Mouse (Mus musculus) liver, embryonic 13.5 days (tissue): ENCODE results near the gene 4933425L06Rik. TPM values are rescaled to one million over a fixed set of nuclear protein-coding genes. Genes with fewer than 3 reads are reported as not detected.

ENCODE experiments used
- ATAC-seq: fragments of 200-750 bp; cut with Nextera tagmentation; 2 replicates; pipeline ENCODE4 v1.8.0; 2017; ENCODE audit warnings: low read depth, mild to moderate bottlenecking, moderate number of reproducible peaks, moderate library complexity
- DNase-seq: peaks from one replicate; pipeline ENCODE4 v3.0.0; 2022
- H3K27ac ChIP-seq: fragments of 300-500 bp; sonication (generic); 2 replicates; pipeline ENCODE4 v1.5.1; 2015; ENCODE audit warnings: moderate library complexity, mild to moderate bottlenecking, inconsistent platforms
- H3K27me3 ChIP-seq: fragments of 300-500 bp; sonication (generic); 2 replicates; pipeline ENCODE4 v1.6.1; 2015; ENCODE audit warnings: mild to moderate bottlenecking, inconsistent platforms
- H3K36me3 ChIP-seq: fragments of 300-500 bp; sonication (generic); 2 replicates; pipeline ENCODE4 v1.6.1; 2015; ENCODE audit warnings: mild to moderate bottlenecking, inconsistent platforms
- H3K4me1 ChIP-seq: fragments of 300-500 bp; sonication (generic); replicated peaks from 2 replicates; pipeline ENCODE4 v1.6.1; 2015; ENCODE audit warnings: inconsistent platforms
- H3K4me2 ChIP-seq: fragments of 300-500 bp; sonication (generic); 2 replicates; pipeline ENCODE4 v1.6.1; 2015; ENCODE audit warnings: inconsistent platforms, mild to moderate bottlenecking, moderate library complexity
- H3K4me3 ChIP-seq: fragments of 300-500 bp; sonication (generic); replicated peaks from 2 replicates; pipeline ENCODE4 v1.5.1; 2015; ENCODE audit warnings: mild to moderate bottlenecking, inconsistent platforms
- H3K9ac ChIP-seq: fragments of 300-500 bp; sonication (generic); 2 replicates; pipeline ENCODE4 v1.6.1; 2015; ENCODE audit warnings: mild to moderate bottlenecking, inconsistent platforms
- H3K9me3 ChIP-seq: fragments of 300-500 bp; sonication (generic); replicated peaks from 2 replicates; pipeline ENCODE4 v1.6.1; 2016; ENCODE audit warnings: inconsistent platforms
- WGBS: fragments of 180-500 bp; shearing (Covaris S2); methylation state at CpG from one replicate; pipeline ENCODE4 v1.1.7; 2015; ENCODE audit not compliant: insufficient replicate concordance; 5-methylcytosine and 5-hydroxymethylcytosine counted together
- polyA plus RNA-seq: library from polyadenylated mRNA; unstranded; fragments of >200 nt; fragmentation: Nextera tagmentation; extraction: Ambion mirVana; gene quantifications from 2 replicates; pipeline ENCODE4 v1.2.1, GENCODE M21; 2015

4933425L06Rik gene
- polyA plus RNA-seq, 1 experiment from 2014 or later: not detected

DNA sequence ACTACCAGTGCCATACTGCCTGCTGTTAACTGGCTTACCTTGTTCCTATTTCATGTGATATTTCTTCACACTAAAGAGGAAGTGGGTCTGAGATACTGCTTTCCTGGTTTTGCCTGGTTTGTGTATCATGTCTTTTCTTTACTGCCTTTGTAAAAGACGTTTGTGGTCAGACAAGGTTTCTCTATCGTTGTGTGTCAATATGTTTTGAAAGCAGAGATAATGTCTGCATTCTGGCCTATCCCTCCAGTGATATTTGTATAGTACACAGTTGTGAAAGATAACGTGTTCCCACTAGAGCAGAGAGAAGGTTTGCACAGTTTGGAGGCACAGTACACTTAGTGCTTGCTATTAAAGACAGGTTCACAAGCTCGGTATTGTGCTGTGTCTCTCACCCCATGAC is 58.0 kb downstream of the 4933425L06Rik start:
- H3K9me3 ChIP-seq: no peaks in the 10 kb centered on the region
- ATAC-seq: peak; percentile 92
- peaks cover 12% of the 10 kb centered on the region for H3K4me1 ChIP-seq
- H3K9ac ChIP-seq: no peak overlapping the region
- H3K4me2 ChIP-seq: no peak overlapping the region
- no peak overlapping the region for H3K4me3 ChIP-seq
- no peak overlapping the region for H3K27ac ChIP-seq
- no peaks in the 10 kb centered on the region for H3K36me3 ChIP-seq
- H3K27me3 ChIP-seq: no peaks in the 10 kb centered on the region
- no peak for DNase-seq
- WGBS: 4% methylated on average over 4 of the region's 4 CpGs

DNA sequence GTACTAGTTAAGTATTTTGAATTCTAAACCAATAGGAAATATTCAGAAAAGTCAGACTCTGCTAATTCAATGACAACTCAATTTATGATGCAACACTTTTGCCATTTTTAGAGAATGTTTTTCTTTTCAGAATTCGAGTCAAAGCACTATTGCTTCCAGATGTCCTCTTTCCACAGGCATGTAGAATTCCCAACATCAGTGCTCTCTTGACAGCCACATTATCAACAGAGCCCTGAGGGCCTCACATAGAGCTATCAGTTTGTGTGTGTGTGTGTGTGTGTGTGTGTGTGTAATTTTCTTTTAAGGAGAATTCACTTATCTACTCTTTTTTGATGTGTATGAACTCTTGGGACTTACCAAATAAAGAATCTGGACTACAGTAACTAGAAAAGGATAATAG is 64.9 kb downstream of the 4933425L06Rik start:
- WGBS: 32% methylated on average over 1 of the region's 1 CpGs
- ATAC-seq: no peak
- H3K4me3 ChIP-seq: no peak overlapping the region
- no peaks in the 10 kb centered on the region for H3K4me1 ChIP-seq
- H3K27me3 ChIP-seq: no peaks in the 10 kb centered on the region
- no peaks in the 10 kb centered on the region for H3K9me3 ChIP-seq
- H3K4me2 ChIP-seq: no peak overlapping the region
- DNase-seq: no peak
- no peak overlapping the region for H3K9ac ChIP-seq
- H3K27ac ChIP-seq: no peak overlapping the region
- no peaks in the 10 kb centered on the region for H3K36me3 ChIP-seq

DNA sequence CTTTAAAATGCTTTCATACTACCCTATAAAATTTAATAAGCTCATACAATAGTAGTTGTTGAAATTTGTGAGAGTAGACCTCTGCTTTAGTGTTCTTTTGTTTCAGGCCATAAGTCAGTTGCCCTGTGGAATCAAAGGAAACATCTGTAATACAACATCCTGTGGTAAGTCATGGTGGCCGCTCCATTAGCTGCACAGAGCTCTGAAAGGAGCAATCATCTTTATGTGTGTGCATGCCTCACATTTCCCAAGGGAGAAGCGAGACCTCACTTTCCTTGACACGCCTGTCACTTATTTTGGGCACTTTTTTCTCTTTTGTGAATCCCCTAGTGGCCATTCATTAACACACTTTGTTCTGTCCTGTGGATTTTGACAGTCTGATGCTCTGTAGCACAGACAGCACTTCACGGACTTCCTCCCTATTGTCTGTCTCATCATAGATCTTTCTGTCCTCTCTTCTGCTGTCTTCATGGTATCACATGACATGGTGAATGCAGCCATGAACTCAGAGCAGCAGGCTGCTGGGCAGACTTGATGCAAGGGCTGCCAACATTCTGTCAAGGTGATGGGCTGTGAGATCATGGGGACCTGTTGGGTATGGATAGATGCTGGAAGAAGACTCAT is 66.0 kb downstream of the 4933425L06Rik start:
- Histone ChIP-seq H3K27me3 (no peaks in the 10 kb centered on the region), H3K9me3 (no peaks in the 10 kb centered on the region), H3K36me3 (no peaks in the 10 kb centered on the region), H3K9ac (no peak overlapping the region), H3K4me2 (no peak overlapping the region), H3K4me1 (no peaks in the 10 kb centered on the region), H3K4me3 (no peak overlapping the region), H3K27ac (no peak overlapping the region; the same call in 1 of the 2 replicates)
- DNase-seq (no peak), ATAC-seq (peak; percentile 53)
- WGBS: 24% methylated on average over 4 of the region's 4 CpGs

DNA sequence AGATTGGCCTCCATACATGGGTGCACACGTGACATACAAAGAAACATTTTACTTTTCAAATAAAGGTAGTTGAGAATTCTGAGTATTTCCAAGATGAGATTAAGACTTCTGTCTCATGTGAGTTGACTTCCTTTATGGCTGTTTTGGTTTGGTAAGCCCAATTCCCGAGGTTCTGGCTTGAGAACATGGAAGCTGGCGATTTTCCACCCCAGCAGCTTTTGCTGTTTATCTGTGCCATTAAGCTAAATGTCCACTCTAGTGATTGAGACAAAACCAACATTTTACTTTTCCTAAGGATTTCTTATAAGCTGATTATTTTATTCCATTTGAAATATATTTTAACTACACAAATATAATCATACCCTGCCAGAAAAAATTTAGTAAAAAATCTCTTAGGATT is 68.1 kb downstream of the 4933425L06Rik start:
- H3K9ac ChIP-seq: no peak overlapping the region
- H3K4me3 ChIP-seq: no peak overlapping the region
- WGBS: 67% methylated on average over 3 of the region's 3 CpGs
- ATAC-seq (no peak), DNase-seq (no peak)
- no peaks in the 10 kb centered on the region for H3K36me3 ChIP-seq
- no peak overlapping the region for H3K4me2 ChIP-seq
- no peaks in the 10 kb centered on the region for H3K9me3 ChIP-seq
- no peak overlapping the region for H3K27ac ChIP-seq
- H3K4me1 ChIP-seq: peaks cover 3% of the 10 kb centered on the region
- H3K27me3 ChIP-seq: no peaks in the 10 kb centered on the region

DNA sequence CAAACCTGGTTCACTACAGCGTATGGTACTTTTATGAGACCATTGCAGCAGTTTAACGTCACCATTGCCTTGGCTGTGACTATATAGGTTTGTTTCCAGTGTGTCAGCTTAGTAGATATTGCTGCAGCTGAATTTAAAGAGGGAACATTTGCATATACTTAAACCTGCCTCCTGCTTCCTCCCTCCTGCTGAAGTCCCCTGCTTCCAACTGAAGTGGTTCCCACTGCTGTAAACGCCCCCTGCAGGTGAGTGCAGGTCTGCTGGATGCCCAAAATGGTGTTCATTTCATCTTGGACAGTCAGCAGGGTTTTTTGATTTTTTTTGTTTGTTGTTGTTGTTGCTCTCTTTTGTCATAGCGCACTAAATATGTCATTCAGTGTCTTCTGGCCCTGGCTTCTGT is 72.0 kb downstream of the 4933425L06Rik start:
- no peaks in the 10 kb centered on the region for H3K36me3 ChIP-seq
- H3K27ac ChIP-seq: no peak overlapping the region
- peaks cover 3% of the 10 kb centered on the region for H3K4me1 ChIP-seq
- no peak for ATAC-seq
- no peak for DNase-seq
- no peaks in the 10 kb centered on the region for H3K27me3 ChIP-seq
- no peak overlapping the region for H3K4me2 ChIP-seq
- WGBS: 60% methylated on average over 4 of the region's 4 CpGs
- H3K9ac ChIP-seq: no peak overlapping the region
- no peaks in the 10 kb centered on the region for H3K9me3 ChIP-seq
- H3K4me3 ChIP-seq: no peak overlapping the region

DNA sequence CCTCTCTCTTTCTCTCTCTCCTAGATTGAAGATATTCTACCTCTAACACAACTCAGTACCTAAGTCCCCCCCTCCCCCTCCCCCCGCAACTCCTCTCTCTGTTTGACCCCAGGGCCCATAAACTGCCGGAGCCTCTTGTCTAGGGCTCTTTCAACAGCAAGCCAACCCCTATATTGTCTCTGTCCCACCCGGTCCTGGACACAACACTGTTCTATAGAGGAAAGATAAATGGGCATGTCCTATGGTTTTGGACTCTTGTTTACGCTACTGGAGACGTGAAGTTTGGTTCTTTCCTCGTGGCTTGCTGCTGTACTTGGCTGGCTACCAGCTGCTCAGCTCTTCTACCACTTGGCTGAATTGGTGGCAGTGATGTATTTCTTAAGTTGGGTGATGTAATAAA is 83.5 kb downstream of the 4933425L06Rik start:
- Histone ChIP-seq H3K9me3 (no peaks in the 10 kb centered on the region), H3K27me3 (no peaks in the 10 kb centered on the region), H3K4me1 (no peaks in the 10 kb centered on the region), H3K4me3 (no peak overlapping the region), H3K4me2 (no peak overlapping the region), H3K27ac (no peak overlapping the region), H3K36me3 (no peaks in the 10 kb centered on the region), H3K9ac (no peak overlapping the region)
- DNase-seq (no peak), ATAC-seq (no peak)
- 64% methylated on average over 6 of the region's 6 CpGs for WGBS

Other genes starting within 250 kb of the 4933425L06Rik start
- not detected in 2 replicates for gene Shisal2b, start 218.2 kb upstream of the 4933425L06Rik start, polyA plus RNA-seq
- 0.35 and 0.38 TPM in 2 replicates for gene Rgs7bp, start 27.2 kb upstream of the 4933425L06Rik start, polyA plus RNA-seq
- 0.94 and 0.96 TPM in 2 replicates for gene Rnf180, start 212.7 kb downstream of the 4933425L06Rik start, polyA plus RNA-seq